Mouse (Mus musculus) G1E (cell line): ENCODE measurements around the gene Frrs1l. TPM values are rescaled to one million over a fixed set of nuclear protein-coding genes. Genes with fewer than 3 reads are reported as not detected.

Experiments
- ATAC-seq: 2 replicates; pipeline ENCODE4 v1.8.0; 2016; ENCODE audit warnings: mild to moderate bottlenecking; ENCODE audit not compliant: insufficient number of reproducible peaks, poor library complexity, low FRiP score, severe bottlenecking; ENCODE audit errors: extremely low read depth
- DNase-seq: peaks from one replicate; pipeline ENCODE4 v3.0.0; 2012; ENCODE audit warnings: low spot score
- H3K27me3 ChIP-seq: 2 replicates; pipeline ENCODE4 v1.6.1; 2012; ENCODE audit warnings: mild to moderate bottlenecking, low read length, inconsistent platforms; ENCODE audit not compliant: insufficient read depth
- H3K36me3 ChIP-seq: replicated peaks from 2 replicates; pipeline ENCODE3; 2012; ENCODE audit warnings: mild to moderate bottlenecking, inconsistent platforms
- H3K4me1 ChIP-seq: 2 replicates; pipeline ENCODE4 v1.6.1; 2012; ENCODE audit warnings: low read depth, low read length, inconsistent platforms, mixed read lengths; ENCODE audit not compliant: insufficient read depth
- H3K4me3 ChIP-seq: 2 replicates; pipeline ENCODE4 v1.5.1; 2012; ENCODE audit warnings: low read depth, mild to moderate bottlenecking, inconsistent platforms, low read length, moderate library complexity, mixed read lengths
- H3K9me3 ChIP-seq: replicated peaks from 2 replicates; pipeline ENCODE4 v1.6.1; 2012; ENCODE audit warnings: inconsistent platforms
- CTCF ChIP-seq: IDR thresholded peaks from 2 replicates; pipeline ENCODE4 v1.5.1; 2012; ENCODE audit warnings: low read depth, low read length, inconsistent platforms, mixed read lengths
- GATA1 ChIP-seq: IDR thresholded peaks from 2 replicates; pipeline ENCODE4 v1.6.1; 2012; ENCODE audit warnings: borderline replicate concordance, low read length, inconsistent platforms, mixed read lengths
- GATA2 ChIP-seq: IDR thresholded peaks from 2 replicates; pipeline ENCODE4 v1.6.1; 2012; ENCODE audit warnings: low read depth, low read length, inconsistent platforms, borderline replicate concordance
- POLR2AphosphoS5 ChIP-seq: IDR thresholded peaks from 2 replicates; pipeline ENCODE4 v1.6.1; 2012; ENCODE audit warnings: low read depth, low read length, inconsistent platforms; ENCODE audit not compliant: insufficient replicate concordance
- TAL1 ChIP-seq: conservative IDR thresholded peaks from 2 replicates; pipeline ENCODE4 v1.6.1; 2012; ENCODE audit warnings: low read depth, low read length, inconsistent platforms, mixed read lengths
- polyA plus RNA-seq: library from polyadenylated mRNA; stranded (reverse); fragments of >175 nt; gene quantifications from 2 replicates; pipeline ENCODE4 v1.2.3, GENCODE M21; 2012
- total RNA-seq, 2 experiments: library from RNA; stranded (forward) in 1 of 2; stranded (reverse) in 1 of 2; fragments of 200-1000 nt in 1 of 2; fragments of >200 nt in 1 of 2; fragmentation: Nextera tagmentation in 1 of 2; gene quantifications; 2 replicates each; pipeline ENCODE4 v1.2.3; 2014 to 2017

Frrs1l gene
- total and polyA plus RNA-seq, 3 experiments: 0.05 TPM; not detected in 2

DNA sequence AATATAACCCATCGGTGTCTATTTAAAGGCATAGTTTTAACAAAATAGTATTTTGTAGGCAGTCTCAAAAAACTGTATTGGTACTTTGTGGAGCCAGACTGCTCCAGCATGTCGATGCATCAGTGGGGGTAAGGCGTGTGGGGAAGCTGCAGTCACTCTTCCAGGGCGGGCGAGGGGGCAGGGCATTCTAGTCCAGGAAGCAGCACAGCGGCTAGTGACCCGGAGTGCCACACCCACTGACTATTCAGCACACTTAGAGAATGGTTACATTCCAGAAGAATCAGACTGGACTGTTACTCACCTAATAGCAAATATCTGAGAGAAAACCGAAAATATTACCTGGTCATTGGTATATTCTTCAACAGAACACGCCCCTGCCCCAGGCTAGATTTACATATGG lies 32.7 kb downstream of the Frrs1l start:
- no peak for DNase-seq
- Histone ChIP-seq H3K27me3 (peaks cover 5% of the 10 kb centered on the region; the same call in 1 of the 2 replicates), H3K9me3 (no peaks in the 10 kb centered on the region), H3K36me3 (no peaks in the 10 kb centered on the region), H3K4me1 (no peaks in the 10 kb centered on the region), H3K4me3 (no peak overlapping the region)
- no peak for ATAC-seq
- TF ChIP-seq POLR2AphosphoS5 (no peak), GATA2 (no peak), CTCF (no peak)

DNA sequence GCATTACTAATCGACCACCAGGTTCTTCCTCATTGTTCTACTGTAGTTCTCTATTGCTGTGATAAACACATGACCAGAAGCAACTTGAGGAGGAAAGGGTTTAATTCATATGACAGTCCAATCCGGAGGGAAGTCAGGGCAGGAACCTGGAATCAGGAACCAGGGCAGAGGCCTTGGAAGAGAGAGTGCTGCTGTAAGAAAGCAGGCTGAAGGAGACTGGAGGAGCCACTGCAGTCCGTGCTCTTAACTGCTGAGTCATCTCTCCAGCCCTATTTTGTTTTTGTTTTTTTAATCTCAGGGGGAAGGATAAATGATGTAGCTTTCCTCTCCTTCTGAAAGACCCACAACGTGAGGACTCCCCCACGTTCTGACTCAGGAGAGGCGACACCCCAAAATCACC lies 37.0 kb downstream of the Frrs1l start:
- no peak; the same call in 1 of the 2 replicates for ATAC-seq
- peaks cover 11% of the 10 kb centered on the region for H3K27me3 ChIP-seq
- no peaks in the 10 kb centered on the region for H3K36me3 ChIP-seq
- no peaks in the 10 kb centered on the region for H3K9me3 ChIP-seq
- no peak overlapping the region for H3K4me3 ChIP-seq
- DNase-seq: no peak
- no peak for TF ChIP-seq POLR2AphosphoS5
- TF ChIP-seq TAL1: no peak
- no peak for TF ChIP-seq CTCF
- TF ChIP-seq GATA2: no peak
- TF ChIP-seq GATA1: no peak
- no peaks in the 10 kb centered on the region for H3K4me1 ChIP-seq

DNA sequence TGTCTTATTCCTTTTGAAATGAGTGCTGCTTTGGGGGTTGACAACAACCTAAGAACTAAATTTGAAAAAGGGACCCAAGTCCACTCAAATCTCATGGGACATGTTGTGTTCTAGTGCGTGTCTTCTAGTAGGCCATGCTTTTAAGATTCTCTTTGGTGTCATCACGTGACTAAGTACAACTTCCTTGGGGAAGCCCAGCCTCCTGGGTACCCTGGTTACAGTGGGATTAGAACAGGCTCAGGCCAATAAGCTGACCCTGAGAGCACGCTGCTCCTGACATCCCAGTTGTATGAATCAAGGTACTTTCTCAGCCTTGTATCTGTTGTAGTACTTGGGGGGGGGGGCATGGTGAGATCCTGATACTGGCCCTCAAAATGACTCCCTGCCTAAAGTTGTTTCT lies 38.5 kb downstream of the Frrs1l start:
- peaks cover 4% of the 10 kb centered on the region for H3K4me1 ChIP-seq
- H3K36me3 ChIP-seq: no peaks in the 10 kb centered on the region
- ATAC-seq (no peak), DNase-seq (no peak)
- H3K27me3 ChIP-seq: peaks cover 11% of the 10 kb centered on the region
- H3K9me3 ChIP-seq: no peaks in the 10 kb centered on the region
- H3K4me3 ChIP-seq: no peak overlapping the region
- TF ChIP-seq CTCF (no peak), GATA2 (no peak), TAL1 (no peak), GATA1 (no peak), POLR2AphosphoS5 (no peak)

DNA sequence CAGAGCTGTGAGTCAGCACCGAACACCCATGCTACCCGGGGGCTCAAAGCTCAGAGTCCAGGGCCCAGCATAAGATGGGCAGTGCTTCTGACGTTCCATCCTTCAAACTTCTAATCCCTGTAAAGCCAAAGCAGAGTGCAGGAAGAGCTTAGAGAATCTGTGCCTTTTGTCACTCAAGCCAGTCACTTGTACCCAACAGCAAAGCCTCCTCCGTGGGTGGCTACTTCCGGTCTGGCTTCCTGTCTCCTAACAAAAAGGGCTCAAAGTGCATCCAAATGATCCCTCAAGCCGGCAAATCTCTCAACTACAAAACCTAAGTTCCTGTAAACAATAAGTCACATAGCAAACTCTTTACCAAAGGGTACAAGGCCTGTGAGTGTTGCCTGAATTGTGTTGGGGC lies 40.7 kb downstream of the Frrs1l start:
- Histone ChIP-seq H3K27me3 (peaks cover 9% of the 10 kb centered on the region), H3K4me1 (peaks cover 14% of the 10 kb centered on the region), H3K9me3 (no peaks in the 10 kb centered on the region), H3K4me3 (no peak overlapping the region), H3K36me3 (peaks cover 6% of the 10 kb centered on the region)
- no peak for DNase-seq
- no peak for TF ChIP-seq CTCF
- TF ChIP-seq TAL1: no peak
- no peak for TF ChIP-seq POLR2AphosphoS5
- no peak for TF ChIP-seq GATA2
- ATAC-seq: no peak

DNA sequence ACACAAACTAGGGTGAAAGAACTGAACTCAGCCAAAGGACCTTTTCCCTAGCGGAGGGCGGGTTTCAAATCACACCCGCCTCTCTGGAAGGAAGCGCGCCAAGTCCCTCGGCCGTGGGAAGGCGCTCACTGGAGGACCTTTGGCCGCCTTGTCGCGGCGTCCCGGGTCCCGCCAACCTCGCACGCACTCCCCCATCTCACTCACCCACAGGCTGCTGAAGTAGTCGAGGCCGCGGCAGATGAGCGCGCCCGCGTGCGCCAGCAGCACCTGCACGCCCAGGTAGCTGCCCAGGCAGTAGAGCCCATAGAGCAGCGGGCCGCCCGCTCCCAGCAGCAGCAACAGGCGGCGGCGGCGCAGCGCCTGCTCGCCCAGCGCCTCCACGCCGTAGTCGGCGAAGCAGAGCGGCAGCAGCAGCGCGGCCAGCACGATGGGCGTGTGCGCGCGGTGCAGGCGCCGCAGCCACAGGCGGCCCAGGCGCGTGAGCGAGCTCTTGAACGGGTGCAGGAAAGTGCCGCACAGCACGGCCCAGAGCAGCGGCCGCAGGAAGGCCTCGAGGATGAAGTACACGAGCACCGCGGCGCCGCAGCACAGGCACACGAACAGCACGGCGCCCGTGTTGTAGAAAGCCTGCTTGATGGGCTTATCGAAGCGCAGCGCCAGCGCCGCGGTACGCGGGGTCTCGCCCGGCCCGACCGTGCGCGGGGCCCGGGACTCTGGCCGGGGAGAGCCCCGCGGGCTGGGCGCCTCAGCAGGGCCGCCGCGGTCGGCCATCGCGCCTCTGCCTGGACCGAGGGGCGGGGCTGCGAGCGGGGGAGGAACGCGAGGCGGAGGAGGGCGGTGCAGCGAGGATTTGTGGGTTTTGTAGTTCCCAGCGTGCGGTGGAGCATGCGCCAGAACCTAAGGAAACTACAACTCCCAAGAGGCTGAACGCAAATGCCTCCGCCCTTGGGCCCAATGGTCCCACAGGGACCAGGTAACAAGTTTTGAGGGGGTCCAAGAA lies 43.2 kb downstream of the Frrs1l start, which contains the start of gene Tmem245:
Gene Tmem245 (minus strand): TSS at position 797 of the 1,000 bp plus-strand sequence.
- ATAC-seq: peak; percentile 98

DNA sequence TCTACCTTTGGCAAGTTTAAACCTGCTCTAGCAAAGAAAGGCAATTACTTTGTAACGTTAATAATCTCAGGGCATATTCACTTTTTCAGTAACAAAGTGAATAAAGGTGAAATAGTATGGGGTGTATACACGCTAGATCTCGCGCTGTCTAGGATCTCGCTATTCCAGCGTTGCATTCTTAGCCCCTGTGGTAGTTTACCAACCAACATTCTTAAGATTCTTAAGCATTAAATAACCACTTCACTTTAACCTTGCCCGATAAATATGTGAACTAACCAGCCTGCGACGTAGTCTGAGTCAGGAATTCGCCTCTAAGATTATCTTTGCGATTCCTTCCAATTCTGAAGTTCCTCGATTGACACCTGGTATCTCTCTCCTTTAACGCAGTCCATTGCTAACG lies 44.0 kb downstream of the Frrs1l start:
- peaks cover 33% of the 10 kb centered on the region for H3K4me1 ChIP-seq
- H3K9me3 ChIP-seq: no peaks in the 10 kb centered on the region
- H3K36me3 ChIP-seq: peaks cover 28% of the 10 kb centered on the region
- TF ChIP-seq TAL1 (no peak), POLR2AphosphoS5 (no peak), GATA2 (no peak), CTCF (no peak), GATA1 (no peak)
- peak overlapping the region; percentile 84 for H3K4me3 ChIP-seq
- DNase-seq (no peak), ATAC-seq (no peak)
- H3K27me3 ChIP-seq: peaks cover 3% of the 10 kb centered on the region; the same call in 1 of the 2 replicates

More for the DNA sequence above, 43.2 kb downstream of the Frrs1l start, which contains the start of gene Tmem245:
- TF ChIP-seq GATA1 (no peak), CTCF (no peak), GATA2 (no peak), POLR2AphosphoS5 (no peak), TAL1 (no peak)
- DNase-seq: peak; percentile 79
- H3K36me3 ChIP-seq: peaks cover 28% of the 10 kb centered on the region
- H3K4me1 ChIP-seq: peaks cover 29% of the 10 kb centered on the region
- peak within 1 kb of the TSS; percentile 84 for H3K4me3 ChIP-seq
- no peaks in the 10 kb centered on the region for H3K9me3 ChIP-seq
- peaks cover 3% of the 10 kb centered on the region; the same call in 1 of the 2 replicates for H3K27me3 ChIP-seq
